ENCODE assay signal across 33 mouse cellular contexts in the genomic region with DNA sequence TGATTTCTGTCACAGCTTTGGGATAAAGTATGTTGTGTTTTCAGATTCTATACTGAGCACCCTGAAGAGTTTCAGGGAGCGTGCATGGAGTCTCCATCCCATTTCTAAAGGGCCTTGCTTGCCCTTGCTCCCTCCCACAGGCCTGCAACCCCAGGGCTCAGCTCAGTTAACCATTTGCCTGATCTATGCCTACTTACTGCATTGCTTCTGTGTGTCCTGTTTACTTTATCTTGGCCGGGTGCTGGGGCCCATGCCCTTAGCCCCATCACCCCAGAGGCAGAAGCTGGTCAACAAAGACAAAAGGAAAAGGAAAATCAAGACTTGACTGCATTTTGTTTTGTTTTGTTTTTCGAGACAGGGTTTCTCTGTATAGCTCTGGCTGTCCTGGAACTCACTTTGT. TPM values are rescaled to one million over a fixed set of nuclear protein-coding genes. Genes with fewer than 3 reads are reported as not detected.
DNase-seq lines count a peak whose midpoint lies in the region; ATAC-seq and TF ChIP-seq lines count a peak whose summit lies in the region.
"Had no signal": no experiment of that assay in that cellular context is flagged by ENCODE, and none has a peak within 500 bp of the region (broad histone marks: within the 10 kb centered on the region; RNA-seq: fewer than 3 reads in every experiment).

No protein-coding gene starts in this region.

- H3K4me3 ChIP-seq in kidney, adult 2 months (ENCODE audit: insufficient read depth, low read depth, low read length): no peak overlapping the region
- H3K4me3 ChIP-seq in E14TG2a.4 (replicated peaks; ENCODE audit: low read length): peak overlapping the region; percentile 37
- H3K4me3 ChIP-seq in liver, embryonic 12.5 days: no peak overlapping the region
- H3K4me3 ChIP-seq in liver, embryonic 16.5 days (ENCODE audit: low read depth, low read length): no peak overlapping the region
- no peak overlapping the region for H3K4me3 ChIP-seq in hindbrain, embryonic 16.5 days (ENCODE audit: low read length)
- H3K4me3 ChIP-seq: embryonic facial prominence, embryonic 12.5 days; embryonic facial prominence, embryonic 15.5 days; gastrocnemius, adult 2 months; heart, embryonic 12.5 days; heart, embryonic 15.5 days; hindbrain, embryonic 12.5 days; hindbrain, embryonic 15.5 days had no signal

- TF ChIP-seq CTCF in kidney, adult 2 months (conservative IDR thresholded peaks at IDR 0.05; ENCODE audit: insufficient read depth, insufficient read length, low read depth, low read length): no peak
- no peak for TF ChIP-seq CTCF in E14TG2a.4 (conservative IDR thresholded peaks at IDR 0.05; ENCODE audit: low read length)

- H3K27me3 ChIP-seq in kidney, adult 2 months (replicated peaks; ENCODE audit: control insufficient read depth, insufficient read depth, low read length): no peaks in the 10 kb centered on the region
- H3K27me3 ChIP-seq in E14TG2a.4 (ENCODE audit: insufficient read depth, low read length): no peaks in the 10 kb centered on the region
- no peaks in the 10 kb centered on the region for H3K27me3 ChIP-seq in liver, embryonic 12.5 days (replicated peaks)
- no peaks in the 10 kb centered on the region for H3K27me3 ChIP-seq in liver, embryonic 16.5 days (ENCODE audit: control insufficient read depth, insufficient read depth, low read depth, low read length)
- H3K27me3 ChIP-seq in hindbrain, embryonic 16.5 days (replicated peaks; ENCODE audit: control insufficient read depth, insufficient read depth, low read length): no peaks in the 10 kb centered on the region
- H3K27me3 ChIP-seq: embryonic facial prominence, embryonic 12.5 days; embryonic facial prominence, embryonic 15.5 days; heart, embryonic 12.5 days; heart, embryonic 15.5 days; hindbrain, embryonic 12.5 days; hindbrain, embryonic 15.5 days had no signal

- no peak overlapping the region for H3K27ac ChIP-seq in kidney, adult 2 months (ENCODE audit: insufficient read depth, low read depth, low read length)
- H3K27ac ChIP-seq in liver, embryonic 12.5 days: no peak overlapping the region
- H3K27ac ChIP-seq in liver, embryonic 16.5 days (ENCODE audit: low read length): 0 out of 2 replicates have a peak overlapping the region, but pooled peaks have one; percentile 12
- no peak overlapping the region for H3K27ac ChIP-seq in hindbrain, embryonic 16.5 days (ENCODE audit: low read depth, low read length)
- H3K27ac ChIP-seq: embryonic facial prominence, embryonic 12.5 days; embryonic facial prominence, embryonic 15.5 days; gastrocnemius, adult 2 months; heart, embryonic 15.5 days; hindbrain, embryonic 12.5 days; hindbrain, embryonic 15.5 days had no signal

- 0 out of 2 replicates have a peak, but pooled peaks have one; percentile 26 for ATAC-seq in liver, embryonic 12.5 days
- ATAC-seq in liver, embryonic 16.5 days (ENCODE audit: low read depth): peak; percentile 75
- no peak for ATAC-seq in hindbrain, embryonic 16.5 days
- ATAC-seq: forebrain, embryonic 14.5 days; forebrain, postnatal 0 days had no signal

- no peaks in the 10 kb centered on the region for H3K4me1 ChIP-seq in kidney, adult 2 months (ENCODE audit: control insufficient read depth, insufficient read depth, low read length)
- H3K4me1 ChIP-seq in E14TG2a.4 (replicated peaks; ENCODE audit: low read depth, low read length): peaks cover 92% of the 10 kb centered on the region
- no peaks in the 10 kb centered on the region for H3K4me1 ChIP-seq in liver, embryonic 12.5 days
- H3K4me1 ChIP-seq in liver, embryonic 16.5 days (ENCODE audit: control insufficient read depth, low read depth, low read length): no peaks in the 10 kb centered on the region; the same call in none of the 2 replicates
- H3K4me1 ChIP-seq in hindbrain, embryonic 16.5 days (ENCODE audit: control insufficient read depth, insufficient read depth, low read depth, low read length): no peaks in the 10 kb centered on the region
- H3K4me1 ChIP-seq: embryonic facial prominence, embryonic 12.5 days; embryonic facial prominence, embryonic 15.5 days; heart, embryonic 15.5 days; hindbrain, embryonic 12.5 days; hindbrain, embryonic 15.5 days had no signal

- no peak for TF ChIP-seq POLR2A in kidney, adult 2 months (IDR thresholded peaks at IDR 0.05; ENCODE audit: low read depth, low read length)

- no peak overlapping the region for H3K9ac ChIP-seq in liver, embryonic 12.5 days
- H3K9ac ChIP-seq in liver, embryonic 16.5 days (ENCODE audit: low read depth, low read length): no peak overlapping the region
- no peak overlapping the region for H3K9ac ChIP-seq in hindbrain, embryonic 16.5 days (ENCODE audit: low read depth, low read length)
- H3K9ac ChIP-seq: embryonic facial prominence, embryonic 12.5 days; embryonic facial prominence, embryonic 15.5 days; forebrain, postnatal 0 days; heart, embryonic 12.5 days; heart, embryonic 15.5 days; hindbrain, embryonic 12.5 days; hindbrain, embryonic 15.5 days had no signal

- no peak overlapping the region for H3K4me2 ChIP-seq in liver, embryonic 12.5 days
- no peak overlapping the region for H3K4me2 ChIP-seq in liver, embryonic 16.5 days (ENCODE audit: low read depth, low read length)
- no peak overlapping the region for H3K4me2 ChIP-seq in hindbrain, embryonic 16.5 days (ENCODE audit: low read length)
- H3K4me2 ChIP-seq: embryonic facial prominence, embryonic 12.5 days; embryonic facial prominence, embryonic 15.5 days; heart, embryonic 12.5 days; heart, embryonic 15.5 days; hindbrain, embryonic 12.5 days; hindbrain, embryonic 15.5 days had no signal

- DNase-seq in kidney, adult 2 months: peak; percentile 22
- DNase-seq in kidney, adult 11 months: no peak
- DNase-seq in adrenal gland, adult 2 months: no peak
- no peak for DNase-seq in lung, postnatal 25 days (ENCODE audit: low spot score)
- DNase-seq: adrenal gland, postnatal 14 days; cerebellum, adult 11 months; cerebellum, adult 2 months; cerebellum, adult 9-11 months; cerebellum, postnatal 25 days; forebrain, postnatal 0 days; gastrocnemius, adult 2 months; gastrocnemius, postnatal 14 days; heart, adult 18-20 months; heart, postnatal 10 days had no signal

- no peaks in the 10 kb centered on the region for H3K36me3 ChIP-seq in kidney, adult 2 months (ENCODE audit: control insufficient read depth, insufficient read depth, low read length)
- peaks cover 99% of the 10 kb centered on the region for H3K36me3 ChIP-seq in E14TG2a.4 (ENCODE audit: insufficient read depth, low read length)
- peaks cover 99% of the 10 kb centered on the region for H3K36me3 ChIP-seq in liver, embryonic 12.5 days
- peaks cover 65% of the 10 kb centered on the region for H3K36me3 ChIP-seq in liver, embryonic 16.5 days (ENCODE audit: control insufficient read depth, insufficient read depth)
- H3K36me3 ChIP-seq in hindbrain, embryonic 16.5 days (ENCODE audit: control insufficient read depth, insufficient read depth, low read length): no peaks in the 10 kb centered on the region
- H3K36me3 ChIP-seq: heart, embryonic 15.5 days; hindbrain, embryonic 15.5 days had no signal

- WGBS in kidney, adult 2 months: 78% methylated on average over 3 of the region's 3 CpGs
- WGBS in liver, embryonic 12.5 days (ENCODE audit: insufficient replicate concordance): 84% methylated on average over 3 of the region's 3 CpGs
- WGBS in liver, embryonic 16.5 days (ENCODE audit: insufficient replicate concordance): 75% methylated on average over 3 of the region's 3 CpGs
- WGBS in hindbrain, embryonic 16.5 days: 83% methylated on average over 3 of the region's 3 CpGs

- H3K9me3 ChIP-seq in E14TG2a.4 (ENCODE audit: low read length): peaks cover 7% of the 10 kb centered on the region; the same call in 1 of the 2 replicates
- no peaks in the 10 kb centered on the region for H3K9me3 ChIP-seq in liver, embryonic 12.5 days (replicated peaks)
- no peaks in the 10 kb centered on the region for H3K9me3 ChIP-seq in liver, embryonic 16.5 days (replicated peaks; ENCODE audit: control insufficient read depth, low read length)
- H3K9me3 ChIP-seq in hindbrain, embryonic 16.5 days (ENCODE audit: control insufficient read depth, low read length): no peaks in the 10 kb centered on the region
- H3K9me3 ChIP-seq: embryonic facial prominence, embryonic 12.5 days; embryonic facial prominence, embryonic 15.5 days; heart, embryonic 12.5 days; heart, embryonic 15.5 days; hindbrain, embryonic 12.5 days; hindbrain, embryonic 15.5 days had no signal

RNA-seq across cellular contexts. Expression of a gene that starts 16.1 kb away (rescaled TPM):
- 0.12 TPM in 1 of 2 replicates, not detected in the other for polyA plus RNA-seq in kidney, adult 2 months (2012; rRNA removed)
- not detected in 2 replicates for polyA plus RNA-seq in liver, embryonic 12.5 days (2016; fragmentation: Nextera tagmentation; extraction: Ambion mirVana)
- polyA plus RNA-seq in liver, embryonic 16.5 days (2015; fragmentation: Nextera tagmentation; extraction: Ambion mirVana): 0.11 TPM in 1 of 2 replicates, not detected in the other
- total RNA-seq in adrenal gland, adult 2 months (2021): not detected
- not detected in 2 replicates for polyA plus RNA-seq in adrenal gland, adult 2 months (2012; rRNA removed)
- 0.40 TPM in 1 of 2 replicates, not detected in the other for polyA plus RNA-seq in hindbrain, embryonic 16.5 days (2015; fragmentation: Nextera tagmentation; extraction: Ambion mirVana)
- total RNA-seq: adrenal gland, adult 18-20 months; adrenal gland, postnatal 14 days; adrenal gland, postnatal 4 days; common myeloid progenitor, adult 5-6 weeks; forebrain, postnatal 0 days; gastrocnemius, adult 2 months; gastrocnemius, postnatal 14 days; gastrocnemius, postnatal 4 days; heart, adult 18-20 months; heart, postnatal 10 days; hematopoietic stem cell, adult 5-6 weeks; MEL had no signal
- polyA plus RNA-seq: cerebellum, adult 2 months; embryonic facial prominence, embryonic 12.5 days; forebrain, embryonic 11.5 days; frontal cortex, adult 2 months; heart, embryonic 12.5 days; heart, embryonic 15.5 days; hindbrain, embryonic 12.5 days; hindbrain, embryonic 15.5 days had no signal

RNA-seq across cellular contexts. Expression of a gene that starts 17.1 kb away (rescaled TPM):
- polyA plus RNA-seq in kidney, adult 2 months (2012; rRNA removed): 1.3 and 1.4 TPM in 2 replicates
- 71.7 and 72.8 TPM in 2 replicates for polyA plus RNA-seq in liver, embryonic 12.5 days (2016; fragmentation: Nextera tagmentation; extraction: Ambion mirVana)
- polyA plus RNA-seq in liver, embryonic 16.5 days (2015; fragmentation: Nextera tagmentation; extraction: Ambion mirVana): 37.8 and 39.5 TPM in 2 replicates
- total RNA-seq in adrenal gland, adult 2 months (2021): 1 to 10 TPM; 1.3 to 2.2 TPM
- polyA plus RNA-seq in adrenal gland, adult 2 months (2012; rRNA removed): 1.2 and 1.9 TPM in 2 replicates
- 3.8 and 5.9 TPM in 2 replicates for polyA plus RNA-seq in hindbrain, embryonic 16.5 days (2015; fragmentation: Nextera tagmentation; extraction: Ambion mirVana)
- total RNA-seq: gastrocnemius, adult 2 months had no signal

RNA-seq across cellular contexts. Expression of a gene that starts 54.4 kb away (rescaled TPM):
- polyA plus RNA-seq in kidney, adult 2 months (2012; rRNA removed): 34.6 and 37.5 TPM in 2 replicates
- polyA plus RNA-seq in liver, embryonic 12.5 days (2016; fragmentation: Nextera tagmentation; extraction: Ambion mirVana): 24.4 and 25.9 TPM in 2 replicates
- polyA plus RNA-seq in liver, embryonic 16.5 days (2015; fragmentation: Nextera tagmentation; extraction: Ambion mirVana): 15.8 and 16.4 TPM in 2 replicates
- 10 to 100 TPM; 44.5 to 55.8 TPM for total RNA-seq in adrenal gland, adult 2 months (2021)
- 19.4 and 25.9 TPM in 2 replicates for polyA plus RNA-seq in adrenal gland, adult 2 months (2012; rRNA removed)
- 33.9 and 36.2 TPM in 2 replicates for polyA plus RNA-seq in hindbrain, embryonic 16.5 days (2015; fragmentation: Nextera tagmentation; extraction: Ambion mirVana)
